Mouse (Mus musculus): ENCODE data around the gene Ccpg1os. TPM values are rescaled to one million over a fixed set of nuclear protein-coding genes. Genes with fewer than 3 reads are reported as not detected.

Gene Ccpg1os
- polyA plus RNA-seq, 1 experiment from 2014 or later, result 17.6 TPM

GRCm38 (mm10) chr9:72949572-72949971 lies 35.6 kb downstream of the Ccpg1os start:
- Histone ChIP-seq H3K27ac (ENCODE audit: low read depth, low read length) (no peak overlapping the region), H3K4me1 (replicated peaks; ENCODE audit: control insufficient read depth, insufficient read depth, low read length) (no peaks in the 10 kb centered on the region), H3K4me2 (ENCODE audit: low read depth, low read length, severe bottlenecking) (no peak overlapping the region), H3K4me3 (ENCODE audit: low read depth, low read length) (no peak overlapping the region), H3K27me3 (ENCODE audit: control insufficient read depth, insufficient read depth, low read length) (no peaks in the 10 kb centered on the region), H3K36me3 (ENCODE audit: control insufficient read depth, insufficient read depth, low read length) (peaks cover 11% of the 10 kb centered on the region; the same call in 1 of the 2 replicates), H3K9me3 (ENCODE audit: control insufficient read depth, low read length) (no peaks in the 10 kb centered on the region; the same call in 1 of the 2 replicates), H3K9ac (ENCODE audit: low read length) (no peak overlapping the region)
- ATAC-seq (replicated peaks; ENCODE audit: low FRiP score) (no peak), DNase-seq (ENCODE audit: low spot score) (peak; percentile 31)
- 78% methylated on average over 7 of the region's 7 CpGs for WGBS

GRCm38 (mm10) chr9:72947010-72947409 lies 38.2 kb downstream of the Ccpg1os start:
- H3K4me2 ChIP-seq (ENCODE audit: low read depth, low read length, severe bottlenecking), result no peak overlapping the region
- H3K27ac ChIP-seq (ENCODE audit: low read depth, low read length), result no peak overlapping the region
- no peak for ATAC-seq (replicated peaks; ENCODE audit: low FRiP score)
- peaks cover 11% of the 10 kb centered on the region; the same call in 1 of the 2 replicates for H3K36me3 ChIP-seq (ENCODE audit: control insufficient read depth, insufficient read depth, low read length)
- H3K9ac ChIP-seq (ENCODE audit: low read length), result no peak overlapping the region
- H3K4me1 ChIP-seq (replicated peaks; ENCODE audit: control insufficient read depth, insufficient read depth, low read length), result no peaks in the 10 kb centered on the region
- H3K4me3 ChIP-seq (ENCODE audit: low read depth, low read length), result no peak overlapping the region
- peak; percentile 4 for DNase-seq (ENCODE audit: low spot score)
- 97% methylated on average over 1 of the region's 1 CpGs for WGBS
- H3K9me3 ChIP-seq (ENCODE audit: control insufficient read depth, low read length), result no peaks in the 10 kb centered on the region; the same call in 1 of the 2 replicates
- H3K27me3 ChIP-seq (ENCODE audit: control insufficient read depth, insufficient read depth, low read length), result no peaks in the 10 kb centered on the region

GRCm38 (mm10) chr9:72944286-72944685 lies 40.9 kb downstream of the Ccpg1os start:
- H3K36me3 ChIP-seq (ENCODE audit: control insufficient read depth, insufficient read depth, low read length), result peaks cover 11% of the 10 kb centered on the region; the same call in 1 of the 2 replicates
- 90% methylated on average over 13 of the region's 13 CpGs for WGBS

GRCm38 (mm10) chr9:72943424-72943823 lies 41.8 kb downstream of the Ccpg1os start:
- Histone ChIP-seq H3K9me3 (ENCODE audit: control insufficient read depth, low read length) (no peaks in the 10 kb centered on the region; the same call in 1 of the 2 replicates), H3K36me3 (ENCODE audit: control insufficient read depth, insufficient read depth, low read length) (peaks cover 11% of the 10 kb centered on the region; the same call in 1 of the 2 replicates), H3K4me3 (ENCODE audit: low read depth, low read length) (no peak overlapping the region), H3K27me3 (ENCODE audit: control insufficient read depth, insufficient read depth, low read length) (no peaks in the 10 kb centered on the region), H3K4me2 (ENCODE audit: low read depth, low read length, severe bottlenecking) (no peak overlapping the region), H3K27ac (ENCODE audit: low read depth, low read length) (no peak overlapping the region), H3K9ac (ENCODE audit: low read length) (no peak overlapping the region), H3K4me1 (replicated peaks; ENCODE audit: control insufficient read depth, insufficient read depth, low read length) (no peaks in the 10 kb centered on the region)
- no peak for ATAC-seq (replicated peaks; ENCODE audit: low FRiP score)
- peak; percentile 46 for DNase-seq (ENCODE audit: low spot score)
- 61% methylated on average over 3 of the region's 3 CpGs for WGBS

More at GRCm38 (mm10) chr9:72944286-72944685, 40.9 kb downstream of the Ccpg1os start:
- H3K4me1 ChIP-seq (replicated peaks; ENCODE audit: control insufficient read depth, insufficient read depth, low read length), result no peaks in the 10 kb centered on the region
- H3K9ac ChIP-seq (ENCODE audit: low read length), result no peak overlapping the region
- no peak overlapping the region for H3K27ac ChIP-seq (ENCODE audit: low read depth, low read length)
- no peak overlapping the region for H3K4me3 ChIP-seq (ENCODE audit: low read depth, low read length)
- DNase-seq (ENCODE audit: low spot score), result peak; percentile 40
- no peak overlapping the region for H3K4me2 ChIP-seq (ENCODE audit: low read depth, low read length, severe bottlenecking)
- H3K27me3 ChIP-seq (ENCODE audit: control insufficient read depth, insufficient read depth, low read length), result no peaks in the 10 kb centered on the region
- no peaks in the 10 kb centered on the region; the same call in 1 of the 2 replicates for H3K9me3 ChIP-seq (ENCODE audit: control insufficient read depth, low read length)
- no peak for ATAC-seq (replicated peaks; ENCODE audit: low FRiP score)

GRCm38 (mm10) chr9:72936301-72936700 lies 48.9 kb downstream of the Ccpg1os start:
- H3K4me2 ChIP-seq (ENCODE audit: low read depth, low read length, severe bottlenecking), result no peak overlapping the region
- DNase-seq (ENCODE audit: low spot score), result no peak
- no peak overlapping the region for H3K9ac ChIP-seq (ENCODE audit: low read length)
- WGBS, result 71% methylated on average over 2 of the region's 2 CpGs
- H3K9me3 ChIP-seq (ENCODE audit: control insufficient read depth, low read length), result no peaks in the 10 kb centered on the region
- no peak overlapping the region for H3K4me3 ChIP-seq (ENCODE audit: low read depth, low read length)
- H3K4me1 ChIP-seq (replicated peaks; ENCODE audit: control insufficient read depth, insufficient read depth, low read length), result no peaks in the 10 kb centered on the region
- H3K27me3 ChIP-seq (ENCODE audit: control insufficient read depth, insufficient read depth, low read length), result no peaks in the 10 kb centered on the region
- no peak overlapping the region for H3K27ac ChIP-seq (ENCODE audit: low read depth, low read length)
- no peaks in the 10 kb centered on the region; the same call in 1 of the 2 replicates for H3K36me3 ChIP-seq (ENCODE audit: control insufficient read depth, insufficient read depth, low read length)
- no peak for ATAC-seq (replicated peaks; ENCODE audit: low FRiP score)

GRCm38 (mm10) chr9:72935309-72935708 lies 49.9 kb downstream of the Ccpg1os start:
- H3K4me2 ChIP-seq (ENCODE audit: low read depth, low read length, severe bottlenecking), result no peak overlapping the region
- no peaks in the 10 kb centered on the region for H3K27me3 ChIP-seq (ENCODE audit: control insufficient read depth, insufficient read depth, low read length)
- ATAC-seq (replicated peaks; ENCODE audit: low FRiP score) (no peak), DNase-seq (ENCODE audit: low spot score) (no peak)
- 87% methylated on average over 4 of the region's 4 CpGs for WGBS
- H3K36me3 ChIP-seq (ENCODE audit: control insufficient read depth, insufficient read depth, low read length), result no peaks in the 10 kb centered on the region; the same call in 1 of the 2 replicates
- H3K4me1 ChIP-seq (replicated peaks; ENCODE audit: control insufficient read depth, insufficient read depth, low read length), result no peaks in the 10 kb centered on the region
- H3K9ac ChIP-seq (ENCODE audit: low read length), result no peak overlapping the region
- H3K4me3 ChIP-seq (ENCODE audit: low read depth, low read length), result no peak overlapping the region
- H3K27ac ChIP-seq (ENCODE audit: low read depth, low read length), result no peak overlapping the region
- H3K9me3 ChIP-seq (ENCODE audit: control insufficient read depth, low read length), result no peaks in the 10 kb centered on the region

- Histone ChIP-seq H3K4me2 (ENCODE audit: low read depth, low read length, severe bottlenecking) (no peak overlapping the region), H3K27ac (ENCODE audit: low read depth, low read length) (no peak overlapping the region), H3K27me3 (ENCODE audit: control insufficient read depth, insufficient read depth, low read length) (no peaks in the 10 kb centered on the region), H3K9me3 (ENCODE audit: control insufficient read depth, low read length) (no peaks in the 10 kb centered on the region), H3K4me3 (ENCODE audit: low read depth, low read length) (no peak overlapping the region), H3K36me3 (ENCODE audit: control insufficient read depth, insufficient read depth, low read length) (no peaks in the 10 kb centered on the region; the same call in 1 of the 2 replicates), H3K4me1 (replicated peaks; ENCODE audit: control insufficient read depth, insufficient read depth, low read length) (peaks cover 4% of the 10 kb centered on the region; the same call in 1 of the 2 replicates), H3K9ac (ENCODE audit: low read length) (no peak overlapping the region)
- WGBS, result 85% methylated on average over 13 of the region's 13 CpGs
- ATAC-seq (replicated peaks; ENCODE audit: low FRiP score) (no peak), DNase-seq (ENCODE audit: low spot score) (no peak)
Observed at GRCm38 (mm10) chr9:72931166-72931790, 53.9 kb downstream of the Ccpg1os start.
